Mouse (Mus musculus): ENCODE data around the gene Acta1.

GRCm38 (mm10) chr8:123887163-123887562, 7.4 kb downstream of the Acta1 start:
- TF ChIP-seq CTCF (IDR thresholded peaks at IDR 0.05; ENCODE audit: control insufficient read depth, insufficient read depth, insufficient replicate concordance, low read depth, low read length) (no peak), POLR2A (IDR thresholded peaks at IDR 0.05; ENCODE audit: control insufficient read depth, low read depth, low read length) (no peak)

Data from testis, adult 2 months (tissue).